Mouse (Mus musculus) heart, adult 11 months (tissue): ENCODE measurements around the gene Uts2.
"Not testable (repeated sequence)": the region's sequence is repeated elsewhere in the genome, so short reads cannot be mapped to it uniquely, and the experiment has no call there.

ENCODE experiments used
- DNase-seq: peaks from one replicate; pipeline ENCODE4 v3.0.0; 2022

Gene Uts2

DNA sequence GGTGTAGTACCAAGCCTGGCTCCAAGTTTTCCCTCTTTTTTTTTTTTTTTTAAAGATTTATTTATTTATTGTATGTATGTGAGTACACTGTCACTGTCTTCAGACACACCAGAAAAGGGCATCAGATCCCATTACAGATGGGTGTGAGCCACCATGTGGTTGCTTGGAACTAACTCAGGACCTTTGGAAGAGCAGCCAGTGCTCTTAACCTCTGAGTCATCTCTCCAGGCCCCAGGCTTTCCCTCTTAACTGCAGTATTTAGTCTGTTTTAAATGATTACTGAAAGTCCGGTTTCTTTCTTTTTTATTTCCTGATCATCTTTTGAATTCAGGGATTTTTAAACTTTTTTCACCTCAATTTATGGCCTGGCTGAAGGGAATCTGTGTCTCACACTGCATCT lies 20.5 kb downstream of the Uts2 start:
- DNase-seq: not testable (repeated sequence)

DNA sequence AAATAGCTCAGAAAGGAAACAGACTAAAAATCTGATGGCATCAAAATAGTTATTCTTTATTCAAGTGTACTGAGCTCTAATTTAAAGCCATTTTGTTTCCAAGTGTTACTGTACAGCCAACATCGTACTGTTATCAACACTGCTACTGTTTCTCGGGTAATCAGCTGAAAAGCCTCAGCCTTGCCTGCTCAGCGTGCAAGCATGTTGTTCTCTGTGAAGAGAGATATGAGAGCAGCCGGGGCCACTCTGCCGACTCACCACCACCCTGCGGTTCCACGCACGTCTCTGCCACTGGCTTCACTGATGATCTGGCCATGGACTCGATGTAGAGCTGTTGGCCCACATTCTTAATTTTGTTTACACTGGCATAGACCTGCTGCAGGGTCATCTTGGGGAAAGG lies 27.3 kb downstream of the Uts2 start:
- DNase-seq: no peak

DNA sequence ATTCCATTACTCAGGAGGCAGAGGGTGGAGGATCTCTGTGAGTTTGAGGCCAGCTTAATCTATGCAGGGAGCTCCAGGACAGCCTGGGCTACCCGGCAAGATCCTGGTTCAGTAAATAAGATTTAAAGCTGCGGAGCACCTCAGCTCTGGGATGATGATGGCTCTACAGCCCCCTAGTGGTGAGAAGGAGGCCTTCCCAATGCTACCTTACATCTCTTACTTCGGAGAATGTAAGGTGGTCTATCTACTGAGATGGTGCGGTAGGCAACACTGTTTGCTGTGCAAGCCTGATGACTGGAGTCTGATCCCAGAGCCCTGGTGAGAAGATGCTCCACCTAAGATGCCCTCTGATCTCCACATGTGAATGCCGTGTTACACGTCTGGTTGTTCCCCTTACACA lies 30.1 kb downstream of the Uts2 start:
- no peak for DNase-seq

DNA sequence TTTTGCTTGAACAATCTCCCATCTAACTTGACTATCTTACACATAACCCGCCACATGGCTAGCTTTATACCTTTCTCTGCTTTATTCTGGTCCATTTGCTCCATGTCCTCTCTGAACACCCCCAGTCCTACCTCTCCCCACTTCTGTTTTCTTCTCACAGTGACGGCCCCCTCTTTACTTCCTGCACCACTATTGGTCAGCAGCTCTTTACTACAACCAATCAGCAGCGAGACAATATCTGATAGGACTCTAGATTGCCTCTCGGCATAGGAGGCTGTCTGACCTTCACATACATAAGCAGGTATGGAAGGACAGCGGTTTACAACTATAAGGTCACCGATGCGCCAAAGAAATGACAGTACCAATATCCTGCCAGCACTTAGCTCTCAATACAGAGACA lies 39.6 kb downstream of the Uts2 start:
- DNase-seq: peak; percentile 84

DNA sequence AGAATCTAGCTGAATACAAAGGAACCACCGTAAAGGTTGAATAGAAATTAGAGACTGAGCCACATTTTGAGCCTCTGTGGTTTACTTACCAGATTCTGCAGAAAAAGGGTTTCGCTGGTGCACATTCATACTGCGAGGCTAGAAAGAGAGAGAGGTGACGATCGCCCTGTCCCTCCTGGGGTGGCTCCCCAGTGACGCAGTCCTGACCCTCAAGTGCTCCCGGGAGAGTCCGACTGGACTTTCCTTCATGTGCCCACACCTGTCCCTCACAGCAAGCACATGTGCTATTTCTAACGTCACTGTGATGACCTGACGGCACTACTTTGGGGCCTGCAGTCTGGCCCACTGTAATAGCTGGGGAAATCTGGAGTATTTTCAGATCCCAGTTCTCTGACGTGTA lies 40.9 kb downstream of the Uts2 start:
- DNase-seq: peak; percentile 90

DNA sequence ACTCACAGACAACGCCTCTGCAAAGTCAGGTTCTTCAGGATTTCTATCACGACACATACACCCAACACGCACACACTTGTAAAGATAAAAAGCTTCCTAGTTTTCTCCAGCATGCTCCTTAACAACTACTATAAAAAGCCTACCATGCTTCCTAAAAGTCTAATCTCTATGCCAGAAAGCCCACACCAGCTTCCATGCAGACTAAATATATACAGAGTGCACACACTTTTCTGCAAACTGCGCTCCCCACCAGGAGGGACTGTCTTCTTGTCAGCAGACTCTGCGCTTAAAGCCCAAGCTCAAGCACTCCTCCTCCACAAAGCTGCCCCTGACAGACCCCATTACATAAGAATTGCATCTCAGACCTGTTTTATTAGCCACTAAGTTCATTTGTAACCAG lies 44.6 kb downstream of the Uts2 start:
- peak; percentile 82 for DNase-seq

DNA sequence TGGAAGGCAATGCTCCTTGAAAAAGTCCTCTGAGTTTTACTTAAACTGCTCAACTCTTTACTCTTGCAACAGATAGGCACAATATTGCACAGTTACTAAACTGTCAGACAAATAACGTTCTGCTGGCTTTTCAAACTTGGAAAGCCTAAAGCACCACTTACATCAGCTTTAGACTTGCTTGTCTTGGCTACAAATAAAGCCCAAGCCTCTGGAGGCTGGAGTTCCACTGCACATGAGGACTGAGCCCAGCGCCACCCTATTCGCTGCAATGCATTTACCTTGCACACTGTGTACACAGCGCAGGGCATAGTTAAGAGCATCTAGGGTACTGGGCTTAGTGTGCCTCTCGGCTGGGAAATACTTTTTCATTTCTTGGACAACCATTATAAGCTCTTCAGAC lies 46.4 kb downstream of the Uts2 start:
- peak; percentile 95 for DNase-seq

DNA sequence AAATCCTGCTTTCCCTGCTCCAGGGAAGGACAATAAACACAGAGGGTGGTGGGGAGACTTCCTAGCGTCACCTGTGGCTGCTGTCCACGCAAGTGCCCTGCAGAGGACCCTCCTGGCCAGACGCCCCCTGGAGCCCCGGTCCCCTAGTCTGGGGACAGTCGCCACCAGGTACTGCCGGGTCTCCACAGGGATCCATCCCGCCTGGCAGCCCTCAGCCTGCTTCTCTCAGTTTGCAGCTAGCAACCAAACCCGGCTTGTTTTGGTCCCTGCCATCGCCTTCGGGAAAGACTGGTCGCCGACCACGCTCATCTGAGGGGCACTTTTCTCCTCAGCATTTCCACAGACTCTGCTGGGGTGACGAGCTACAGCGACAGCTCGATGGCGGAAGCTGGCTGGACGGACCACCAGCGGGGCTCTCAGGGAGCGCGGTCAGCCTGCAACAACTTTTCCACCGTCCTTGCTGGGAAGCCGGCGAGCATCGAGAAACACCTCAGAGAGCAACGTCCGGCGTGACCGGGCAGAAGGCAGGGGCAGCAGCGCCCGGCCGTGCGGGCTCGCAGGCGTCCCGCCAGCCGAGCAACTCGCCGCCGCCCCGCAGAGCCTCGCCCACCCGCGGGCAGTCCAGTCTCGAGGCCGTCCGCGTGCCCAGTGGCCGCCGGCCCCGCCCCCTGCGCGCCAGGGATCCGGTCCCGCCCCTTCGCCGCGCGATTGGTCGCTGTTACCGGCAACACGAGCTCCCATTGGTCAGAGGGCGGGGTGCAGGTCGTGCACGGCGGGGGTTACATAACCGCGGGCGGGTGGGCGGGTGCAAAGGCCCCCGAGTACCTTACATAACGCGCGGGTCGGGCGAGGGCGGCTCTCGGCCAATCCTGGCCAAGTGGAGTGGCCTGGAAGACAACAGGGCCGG lies 47.4 kb downstream of the Uts2 start, which contains the start of gene Per3:
Per3 (minus strand) TSS at position 629 of the 907 bp plus-strand sequence.
- peak; percentile 100 for DNase-seq

DNA sequence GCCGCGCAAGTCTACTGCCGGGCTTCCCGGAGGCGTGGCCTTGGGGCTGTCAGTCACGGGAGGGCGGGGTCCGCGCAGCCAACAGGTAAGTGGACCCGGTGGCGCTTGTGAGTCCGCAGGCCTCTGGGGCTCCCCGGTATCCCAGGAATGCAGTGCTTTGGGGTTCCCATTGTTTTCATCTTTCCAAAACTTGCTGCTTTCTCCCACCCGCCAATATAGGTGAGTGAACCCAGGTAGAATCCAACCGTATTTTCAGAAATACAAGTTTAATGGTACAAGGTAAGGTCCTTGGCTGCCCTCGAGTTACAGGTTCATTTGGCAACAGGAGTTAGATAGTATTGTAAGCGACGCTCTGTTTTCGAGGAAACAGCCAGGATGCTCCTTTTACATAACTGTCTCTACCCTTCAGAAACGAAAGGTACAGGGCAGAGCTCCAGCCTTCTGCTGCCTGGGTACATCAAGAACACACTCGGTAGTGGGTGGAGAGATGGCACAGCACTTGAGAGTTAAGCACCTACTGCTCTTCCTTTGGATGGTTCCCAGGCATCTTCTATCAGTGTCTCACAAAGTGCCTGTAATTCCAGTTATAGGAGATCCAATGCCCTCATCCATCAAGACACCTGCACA lies 48.2 kb downstream of the Uts2 start:
- DNase-seq: peak; percentile 96

DNA sequence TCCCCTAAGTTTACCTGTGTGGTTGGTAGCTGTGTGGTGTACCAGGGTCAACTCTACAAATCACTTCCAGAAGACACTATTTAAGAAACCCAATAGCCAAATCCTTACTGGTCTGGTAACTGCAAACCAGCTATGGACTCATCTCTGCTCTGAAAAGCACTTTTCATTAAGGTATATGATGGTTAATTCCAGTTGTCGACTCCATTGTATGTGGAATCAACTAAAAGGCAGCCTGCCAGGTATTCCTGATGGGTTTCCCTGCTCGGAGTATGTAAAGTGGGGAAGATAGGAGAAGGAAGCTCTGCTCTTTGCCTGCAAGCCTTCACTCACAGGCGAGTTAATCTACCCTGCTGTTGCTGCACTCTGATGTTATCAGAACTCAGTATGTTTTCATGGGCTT lies 49.6 kb downstream of the Uts2 start:
- DNase-seq: peak; percentile 72

DNA sequence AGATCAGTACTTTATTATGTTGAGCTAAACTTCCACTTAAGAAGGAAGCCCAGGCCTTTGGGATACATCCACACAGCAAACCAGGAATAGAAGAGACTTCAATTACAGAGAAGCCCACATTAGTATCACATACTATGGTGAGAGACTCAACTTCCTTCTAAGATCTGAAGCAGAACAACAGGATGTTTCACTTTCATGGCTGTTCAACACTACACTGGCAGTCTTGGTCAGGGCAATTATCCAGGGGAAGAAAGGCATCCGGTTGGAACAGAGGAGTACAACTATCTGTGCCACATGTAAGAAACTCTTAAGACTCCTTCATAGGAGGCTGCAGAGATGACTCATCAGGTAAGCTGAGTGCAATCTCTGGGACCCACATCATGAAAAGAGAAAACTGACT lies 54.3 kb downstream of the Uts2 start:
- peak; percentile 71 for DNase-seq
